Mouse (Mus musculus): ENCODE results near the gene Gm15128. TPM values are rescaled to one million over a fixed set of nuclear protein-coding genes. Genes with fewer than 3 reads are reported as not detected.

Gene Gm15128
- not detected for total RNA-seq (2023)

DNA sequence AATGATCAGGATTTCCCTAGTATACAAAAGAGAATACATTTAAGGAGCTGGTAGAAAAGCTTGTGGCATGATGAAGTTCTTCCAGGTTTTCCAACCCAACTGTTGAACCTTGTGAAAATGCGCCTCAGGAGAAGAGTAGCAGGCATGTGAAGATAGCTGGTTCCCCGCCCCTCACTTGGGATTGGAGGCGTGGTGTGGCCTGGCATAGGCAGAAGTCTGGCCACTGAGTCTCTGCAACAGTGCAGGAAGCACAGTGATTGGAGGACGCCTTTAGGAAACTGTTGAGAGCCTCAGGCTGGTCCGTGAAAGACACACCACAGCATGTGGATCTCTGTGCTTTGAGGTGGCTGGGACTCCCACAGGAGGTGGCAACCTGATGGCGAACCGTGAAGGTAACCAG is at the start of gene Gm15128:
Gene Gm15128 (plus strand): TSS at position 301 of the 400 bp plus-strand sequence.

Other genes starting within 250 kb of the Gm15128 start
- gene Lrch2, start 211.9 kb upstream of the Gm15128 start, total RNA-seq (2023) = not detected
- not detected for gene Gm15080, start 227.0 kb downstream of the Gm15128 start, total RNA-seq (2023)

Data from neutrophil, adult 83 days (primary cell).